Mouse (Mus musculus): ENCODE measurements around the gene 4921511M17Rik. TPM values are rescaled to one million over a fixed set of nuclear protein-coding genes. Genes with fewer than 3 reads are reported as not detected.
"Not testable (repeated sequence)": the region's sequence is repeated elsewhere in the genome, so short reads cannot be mapped to it uniquely, and the experiment has no call there.

4921511M17Rik gene
- total RNA-seq (2014; rRNA removed) (not detected in 2 replicates), polyA plus RNA-seq (2015; fragmentation: Nextera tagmentation; extraction: Ambion mirVana) (not detected in 2 replicates)

DNA sequence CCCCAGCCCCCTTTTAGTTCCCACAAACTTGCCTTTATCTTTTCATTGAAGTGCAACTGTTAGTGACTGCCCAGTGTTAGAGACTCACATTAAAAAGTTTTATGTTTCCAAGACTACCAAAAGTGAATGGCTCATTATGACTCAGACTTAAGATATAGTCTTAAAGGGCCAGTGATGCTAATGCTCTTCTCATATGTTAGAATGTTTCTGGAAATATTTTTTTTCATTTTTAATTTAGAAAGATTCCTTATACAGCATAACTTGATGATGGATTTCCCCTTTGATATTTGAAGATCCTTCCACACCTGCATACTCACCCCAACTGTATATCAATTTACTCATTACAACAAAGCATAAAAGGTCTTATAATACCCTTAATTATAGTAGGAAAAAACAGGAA, at the start of gene 4921511M17Rik:
Gene 4921511M17Rik (minus strand): TSS at position 101 of the 400 bp plus-strand sequence.
- H3K9ac ChIP-seq (replicated peaks; ENCODE audit: low read length, poor library complexity, severe bottlenecking); DNase-seq (ENCODE audit: low spot score): not testable (repeated sequence)

DNA sequence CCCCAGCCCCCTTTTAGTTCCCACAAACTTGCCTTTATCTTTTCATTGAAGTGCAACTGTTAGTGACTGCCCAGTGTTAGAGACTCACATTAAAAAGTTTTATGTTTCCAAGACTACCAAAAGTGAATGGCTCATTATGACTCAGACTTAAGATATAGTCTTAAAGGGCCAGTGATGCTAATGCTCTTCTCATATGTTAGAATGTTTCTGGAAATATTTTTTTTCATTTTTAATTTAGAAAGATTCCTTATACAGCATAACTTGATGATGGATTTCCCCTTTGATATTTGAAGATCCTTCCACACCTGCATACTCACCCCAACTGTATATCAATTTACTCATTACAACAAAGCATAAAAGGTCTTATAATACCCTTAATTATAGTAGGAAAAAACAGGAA, 21.3 kb upstream of the 4921511M17Rik start, which contains the start of gene Gm10057:
Gene Gm10057 (minus strand): TSS at position 101 of the 400 bp plus-strand sequence.
- not testable (repeated sequence) for DNase-seq (ENCODE audit: low spot score); H3K36me3 ChIP-seq (ENCODE audit: insufficient read depth, low read length); H3K27me3 ChIP-seq (ENCODE audit: insufficient read depth, low read length); H3K27ac ChIP-seq (ENCODE audit: low read depth, low read length); H3K4me2 ChIP-seq (ENCODE audit: low read depth, low read length, poor library complexity, severe bottlenecking); H3K4me3 ChIP-seq (ENCODE audit: low read depth, low read length); H3K4me1 ChIP-seq (ENCODE audit: insufficient read depth, low read length); H3K9me3 ChIP-seq (ENCODE audit: low read length); H3K9ac ChIP-seq (replicated peaks; ENCODE audit: low read length, poor library complexity, severe bottlenecking); ATAC-seq (ENCODE audit: low FRiP score)

More for the DNA sequence above, at the start of gene 4921511M17Rik:
- H3K9me3 ChIP-seq (ENCODE audit: low read length); H3K27me3 ChIP-seq (ENCODE audit: insufficient read depth, low read length); H3K27ac ChIP-seq (ENCODE audit: low read depth, low read length); H3K4me2 ChIP-seq (ENCODE audit: low read depth, low read length, poor library complexity, severe bottlenecking); H3K4me3 ChIP-seq (ENCODE audit: low read depth, low read length); ATAC-seq (ENCODE audit: low FRiP score); H3K36me3 ChIP-seq (ENCODE audit: insufficient read depth, low read length); H3K4me1 ChIP-seq (ENCODE audit: insufficient read depth, low read length): not testable (repeated sequence)

DNA sequence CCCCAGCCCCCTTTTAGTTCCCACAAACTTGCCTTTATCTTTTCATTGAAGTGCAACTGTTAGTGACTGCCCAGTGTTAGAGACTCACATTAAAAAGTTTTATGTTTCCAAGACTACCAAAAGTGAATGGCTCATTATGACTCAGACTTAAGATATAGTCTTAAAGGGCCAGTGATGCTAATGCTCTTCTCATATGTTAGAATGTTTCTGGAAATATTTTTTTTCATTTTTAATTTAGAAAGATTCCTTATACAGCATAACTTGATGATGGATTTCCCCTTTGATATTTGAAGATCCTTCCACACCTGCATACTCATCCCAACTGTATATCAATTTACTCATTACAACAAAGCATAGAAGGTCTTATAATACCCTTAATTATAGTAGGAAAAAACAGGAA, 21.1 kb downstream of the 4921511M17Rik start, which contains the start of gene Samt1:
Gene Samt1 (minus strand): TSS at position 101 of the 400 bp plus-strand sequence.
- not testable (repeated sequence) for H3K4me3 ChIP-seq (ENCODE audit: low read depth, low read length); H3K4me1 ChIP-seq (ENCODE audit: insufficient read depth, low read length); ATAC-seq (ENCODE audit: low FRiP score); H3K4me2 ChIP-seq (ENCODE audit: low read depth, low read length, poor library complexity, severe bottlenecking); H3K9ac ChIP-seq (replicated peaks; ENCODE audit: low read length, poor library complexity, severe bottlenecking); H3K27ac ChIP-seq (ENCODE audit: low read depth, low read length); H3K27me3 ChIP-seq (ENCODE audit: insufficient read depth, low read length); H3K9me3 ChIP-seq (ENCODE audit: low read length); DNase-seq (ENCODE audit: low spot score); H3K36me3 ChIP-seq (ENCODE audit: insufficient read depth, low read length)

DNA sequence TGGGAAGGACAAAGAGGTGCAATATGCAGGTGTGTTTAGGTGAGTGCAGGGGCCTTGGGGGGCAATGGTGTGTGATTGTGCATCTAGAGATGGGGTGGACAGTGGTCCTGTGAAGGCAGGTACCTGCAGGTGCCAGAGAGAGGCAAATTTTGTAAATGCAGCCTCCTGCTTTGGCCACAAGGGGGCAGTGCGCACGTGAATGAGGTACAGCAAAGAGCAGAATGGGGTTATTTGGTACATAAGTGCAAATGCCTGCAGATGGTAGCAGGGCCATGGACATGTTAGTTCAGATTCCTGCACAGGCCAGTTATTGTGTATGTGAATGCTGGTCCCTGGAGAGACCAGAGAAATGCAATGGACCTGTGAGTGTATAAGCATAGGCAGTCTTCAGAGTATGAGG, 56.7 kb downstream of the 4921511M17Rik start:
- H3K9me3 ChIP-seq (ENCODE audit: low read length); H3K9ac ChIP-seq (replicated peaks; ENCODE audit: low read length, poor library complexity, severe bottlenecking); H3K4me2 ChIP-seq (ENCODE audit: low read depth, low read length, poor library complexity, severe bottlenecking); H3K4me1 ChIP-seq (ENCODE audit: insufficient read depth, low read length); H3K4me3 ChIP-seq (ENCODE audit: low read depth, low read length); H3K27me3 ChIP-seq (ENCODE audit: insufficient read depth, low read length); H3K36me3 ChIP-seq (ENCODE audit: insufficient read depth, low read length); DNase-seq (ENCODE audit: low spot score); H3K27ac ChIP-seq (ENCODE audit: low read depth, low read length): not testable (repeated sequence)
- WGBS: no CpG with 5 or more reads among the region's 2 CpGs
- ATAC-seq (ENCODE audit: low FRiP score): peak; percentile 42; the same call in 1 of the 2 replicates

DNA sequence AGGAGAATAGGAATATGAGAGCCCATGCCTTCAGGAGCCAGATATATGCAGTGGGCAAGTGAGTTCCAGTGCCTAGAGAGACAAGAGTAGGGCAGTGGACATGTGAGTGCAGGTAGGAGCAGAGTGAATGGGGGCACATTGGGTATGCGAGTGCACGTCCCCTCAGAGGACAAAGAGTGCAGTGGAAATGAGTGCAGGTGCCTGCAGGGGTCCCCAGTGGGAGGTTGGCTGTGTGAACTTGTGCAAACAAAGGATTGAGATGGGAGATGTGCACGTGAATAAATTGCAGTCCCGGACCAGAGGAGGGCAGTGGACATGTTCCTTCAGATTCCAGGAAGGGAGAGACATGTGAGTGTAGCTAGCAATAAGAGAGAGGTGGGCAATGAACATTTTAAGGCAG, 57.2 kb downstream of the 4921511M17Rik start:
- not testable (repeated sequence) for H3K27ac ChIP-seq (ENCODE audit: low read depth, low read length); H3K9me3 ChIP-seq (ENCODE audit: low read length); H3K9ac ChIP-seq (replicated peaks; ENCODE audit: low read length, poor library complexity, severe bottlenecking); H3K27me3 ChIP-seq (ENCODE audit: insufficient read depth, low read length); H3K4me2 ChIP-seq (ENCODE audit: low read depth, low read length, poor library complexity, severe bottlenecking); H3K4me3 ChIP-seq (ENCODE audit: low read depth, low read length); DNase-seq (ENCODE audit: low spot score); H3K4me1 ChIP-seq (ENCODE audit: insufficient read depth, low read length); ATAC-seq (ENCODE audit: low FRiP score); H3K36me3 ChIP-seq (ENCODE audit: insufficient read depth, low read length)
- WGBS: 25% methylated on average over 4 of the region's 4 CpGs

DNA sequence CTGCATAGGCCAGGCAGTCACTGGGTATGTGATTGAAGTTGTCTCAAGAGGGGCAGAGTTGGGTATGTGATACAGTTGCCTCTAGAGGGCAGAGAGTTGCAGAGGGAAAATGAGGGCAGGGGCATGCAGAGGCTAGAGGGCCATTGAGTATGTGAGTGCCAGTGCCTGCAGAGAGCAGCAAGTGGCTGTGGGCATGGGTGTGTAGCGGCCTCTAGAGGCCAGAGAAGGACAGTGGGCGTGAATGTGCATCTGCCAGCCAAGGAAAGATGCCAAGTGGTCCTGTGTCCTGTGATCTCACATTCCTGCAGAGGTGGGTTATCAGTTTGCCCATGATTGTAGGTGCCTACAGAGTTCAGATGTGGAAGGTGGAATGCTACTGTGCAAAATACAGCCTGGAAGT, 59.2 kb downstream of the 4921511M17Rik start:
- ATAC-seq (ENCODE audit: low FRiP score) (no peak), DNase-seq (ENCODE audit: low spot score) (peak; percentile 3)
- peak; percentile 52 for TF ChIP-seq CTCF (IDR thresholded peaks at IDR 0.05)
- WGBS: 13% methylated on average over 2 of the region's 2 CpGs
- no peaks in the 10 kb centered on the region for H3K27me3 ChIP-seq (ENCODE audit: insufficient read depth, low read length)
- no peaks in the 10 kb centered on the region for H3K9me3 ChIP-seq (ENCODE audit: low read length)
- H3K36me3 ChIP-seq (ENCODE audit: insufficient read depth, low read length): no peaks in the 10 kb centered on the region
- H3K4me1 ChIP-seq (ENCODE audit: insufficient read depth, low read length): no peaks in the 10 kb centered on the region
- no peak overlapping the region for H3K4me3 ChIP-seq (ENCODE audit: low read depth, low read length)
- no peak overlapping the region for H3K4me2 ChIP-seq (ENCODE audit: low read depth, low read length, poor library complexity, severe bottlenecking)
- no peak overlapping the region for H3K9ac ChIP-seq (replicated peaks; ENCODE audit: low read length, poor library complexity, severe bottlenecking)
- no peak overlapping the region for H3K27ac ChIP-seq (ENCODE audit: low read depth, low read length)

Other genes starting within 250 kb of the 4921511M17Rik start
- 14.3 and 23.4 TPM in 2 replicates for gene Spin2c, start 201.6 kb downstream of the 4921511M17Rik start, total RNA-seq (2014; rRNA removed)
- 33.0 and 33.4 TPM in 2 replicates for gene Spin2c, start 201.6 kb downstream of the 4921511M17Rik start, polyA plus RNA-seq (2015; fragmentation: Nextera tagmentation; extraction: Ambion mirVana)
- not detected in 2 replicates for gene Samt1, start 21.2 kb downstream of the 4921511M17Rik start, total RNA-seq (2014; rRNA removed)
- gene Samt1, start 21.2 kb downstream of the 4921511M17Rik start, polyA plus RNA-seq (2015; fragmentation: Nextera tagmentation; extraction: Ambion mirVana): not detected in 2 replicates
- not detected in 2 replicates for gene Gm10057, start 21.2 kb upstream of the 4921511M17Rik start, total RNA-seq (2014; rRNA removed)
- gene Gm10057, start 21.2 kb upstream of the 4921511M17Rik start, polyA plus RNA-seq (2015; fragmentation: Nextera tagmentation; extraction: Ambion mirVana): not detected in 2 replicates
- gene Gm15140, start 86.9 kb upstream of the 4921511M17Rik start, total RNA-seq (2014; rRNA removed): not detected in 2 replicates
- gene Gm15140, start 86.9 kb upstream of the 4921511M17Rik start, polyA plus RNA-seq (2015; fragmentation: Nextera tagmentation; extraction: Ambion mirVana): not detected in 2 replicates

All from midbrain, postnatal 0 days (tissue).